Mouse (Mus musculus) E14TG2a.4 (cell line): Measurements from ENCODE around the gene Gm42878.

Experiments used
- CTCF ChIP-seq: conservative IDR thresholded peaks from 2 replicates; pipeline ENCODE4 v1.5.1; 2014; ENCODE audit warnings: low read length
- NANOG ChIP-seq: IDR thresholded peaks from 2 replicates; pipeline ENCODE4 v1.6.1; 2014; ENCODE audit warnings: borderline replicate concordance, low read length, mixed read lengths
- POU5F1 ChIP-seq: IDR thresholded peaks from 2 replicates; pipeline ENCODE4 v1.6.1; 2014; ENCODE audit warnings: low read length, borderline replicate concordance

DNA sequence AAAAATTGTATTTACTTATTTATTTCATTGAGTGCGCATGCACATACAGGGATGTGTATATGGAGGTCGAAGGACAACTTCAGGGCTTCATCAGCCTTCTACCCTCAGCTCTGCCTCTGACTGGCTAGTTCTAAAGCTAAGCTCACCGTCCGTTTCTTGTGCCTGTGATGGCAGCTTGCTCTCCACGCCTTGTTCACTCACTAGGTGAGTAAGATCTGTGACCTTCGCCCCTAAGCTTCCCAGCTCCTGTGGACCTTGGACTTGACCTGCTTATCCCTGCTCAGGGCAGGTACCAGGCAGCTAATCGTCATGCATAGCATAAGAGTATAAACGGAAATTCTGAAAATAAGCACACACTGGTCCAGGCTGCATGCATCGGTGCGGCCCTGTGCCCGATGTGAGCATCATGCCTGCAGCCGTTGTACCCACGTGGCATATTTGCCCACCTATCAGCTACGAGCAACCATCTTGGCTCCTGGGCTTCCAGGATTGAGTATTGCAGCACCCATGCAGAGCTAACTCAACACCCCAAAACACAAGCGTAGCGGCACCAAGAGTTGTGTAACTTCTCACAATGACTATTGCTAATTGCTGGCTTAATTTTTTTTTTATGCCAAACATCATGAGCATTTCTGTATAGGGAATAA is 20.9 kb upstream of the Gm42878 start:
- no peak for TF ChIP-seq CTCF
- TF ChIP-seq NANOG = no peak
- TF ChIP-seq POU5F1 = no peak
